Mouse (Mus musculus): Measurements from ENCODE around the gene Nfkb2. TPM values are rescaled to one million over a fixed set of nuclear protein-coding genes. Genes with fewer than 3 reads are reported as not detected.
A peak's percentile ranks its signal among the peaks of the same experiment; 100 is the strongest.

The Nfkb2 gene
- polyA plus RNA-seq, 2 experiments, result 2.6 to 4.5 TPM

DNA sequence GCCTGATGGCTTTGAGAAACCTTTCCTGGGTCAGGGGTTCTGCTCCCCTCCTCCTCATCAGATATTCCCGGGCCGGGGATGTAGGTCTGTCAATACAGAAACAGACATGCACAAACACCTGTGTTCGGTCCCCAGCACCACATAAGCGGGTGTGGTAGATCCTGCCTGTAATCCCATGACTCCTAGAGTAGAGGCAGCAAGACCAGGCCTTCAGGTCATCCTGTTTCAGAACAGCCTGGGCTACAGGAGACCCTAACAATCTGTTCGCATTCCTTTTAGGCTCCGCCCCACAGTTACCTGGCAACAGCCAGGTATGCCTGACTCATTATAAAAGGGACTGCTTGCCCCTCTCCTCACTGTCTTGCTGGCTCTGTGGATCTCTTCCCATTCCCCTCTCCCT is 45.4 kb downstream of the Nfkb2 start:
- TF ChIP-seq EP300 (IDR thresholded peaks at IDR 0.05; ENCODE audit: low read depth) (no peak), CTCF (IDR thresholded peaks at IDR 0.05; ENCODE audit: low read depth) (no peak)
- DNase-seq (ENCODE audit: low read depth in 3 of 3, low spot score in 3 of 3) (no peak), ATAC-seq (ENCODE audit: insufficient read depth) (no peak)
- H3K9ac ChIP-seq (replicated peaks), result no peak overlapping the region; the same call in 1 of the 2 replicates
- H3K4me1 ChIP-seq (replicated peaks; ENCODE audit: control insufficient read depth in 2 of 2, insufficient read depth in 2 of 2, low read length in 1 of 2), result peaks cover 3 to 23% of the 10 kb centered on the region in 2 experiments
- 53% methylated on average over 6 of the region's 6 CpGs for WGBS (ENCODE audit: insufficient replicate concordance)
- H3K9me3 ChIP-seq (ENCODE audit: control insufficient read depth, low read length), result no peaks in the 10 kb centered on the region
- H3K4me2 ChIP-seq (ENCODE audit: low read depth), result peak overlapping the region; percentile 73
- no peaks in the 10 kb centered on the region for H3K36me3 ChIP-seq (replicated peaks; ENCODE audit: control insufficient read depth, insufficient read depth, low read depth)
- H3K27ac ChIP-seq, result no peak overlapping the region
- H3K27me3 ChIP-seq (ENCODE audit: control insufficient read depth, insufficient read depth, low read length), result peaks cover 5% of the 10 kb centered on the region; the same call in 1 of the 2 replicates
- H3K4me3 ChIP-seq (ENCODE audit: insufficient read depth in 1 of 2, low read depth in 2 of 2, low read length in 2 of 2), result peak overlapping the region; percentile 59 to 61

DNA sequence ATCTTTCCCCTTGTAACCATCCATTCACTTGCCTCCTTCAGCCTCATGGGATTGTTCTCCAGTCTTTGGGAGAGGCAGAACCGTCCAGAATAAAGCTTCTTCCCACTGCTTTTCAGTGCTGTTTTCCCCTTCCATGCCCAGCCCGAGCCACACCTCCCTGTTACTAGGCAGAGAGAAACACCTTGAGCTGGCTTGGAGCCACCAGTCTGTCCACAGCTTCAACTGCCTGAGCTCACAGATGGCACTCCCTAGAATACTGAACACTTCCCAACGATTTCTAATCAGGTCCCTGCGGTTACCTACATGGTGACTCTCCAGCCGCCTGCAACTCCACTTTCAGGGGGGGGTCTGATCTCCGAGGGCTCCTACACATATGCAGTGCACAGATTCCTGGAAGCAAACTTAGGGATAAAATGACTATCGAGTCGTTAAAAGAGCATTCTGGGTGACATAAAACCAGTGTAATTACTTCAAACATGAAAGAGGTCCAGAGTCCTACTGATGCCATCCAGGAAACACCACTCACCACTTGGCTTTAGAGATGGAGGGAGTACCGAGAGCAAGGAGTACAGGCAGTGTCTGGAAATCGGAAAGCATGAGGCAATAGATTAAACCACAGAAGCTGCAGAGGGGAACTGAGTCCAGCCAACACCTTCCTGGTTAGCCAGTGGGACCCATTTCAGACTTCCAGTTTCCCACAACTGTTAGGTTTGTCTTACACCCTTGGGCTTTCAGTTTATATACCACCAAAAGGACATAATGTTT is 46.2 kb downstream of the Nfkb2 start, which contains the start of gene 2310034G01Rik:
2310034G01Rik (minus strand) TSS at position 135 of the 765 bp plus-strand sequence.
- Histone ChIP-seq H3K4me1 (replicated peaks; ENCODE audit: control insufficient read depth in 2 of 2, insufficient read depth in 2 of 2, low read length in 1 of 2) (peaks cover 3 to 17% of the 10 kb centered on the region in 2 experiments), H3K27me3 (ENCODE audit: control insufficient read depth, insufficient read depth, low read length) (peaks cover 5% of the 10 kb centered on the region; the same call in 1 of the 2 replicates), H3K9ac (replicated peaks) (peak within 1 kb of the TSS; percentile 59), H3K36me3 (replicated peaks; ENCODE audit: control insufficient read depth, insufficient read depth, low read depth) (no peaks in the 10 kb centered on the region), H3K4me3 (ENCODE audit: insufficient read depth in 1 of 2, low read depth in 2 of 2, low read length in 2 of 2) (peak within 1 kb of the TSS; percentile 59 to 61), H3K4me2 (ENCODE audit: low read depth) (peak within 1 kb of the TSS; percentile 73), H3K27ac (no peak within 1 kb of the TSS), H3K9me3 (ENCODE audit: control insufficient read depth, low read length) (no peaks in the 10 kb centered on the region)
- WGBS (ENCODE audit: insufficient replicate concordance), result 49% methylated on average over 10 of the region's 10 CpGs
- ATAC-seq (ENCODE audit: insufficient read depth) (no peak), DNase-seq (ENCODE audit: low read depth in 3 of 3, low spot score in 3 of 3) (no peak)
- no peak for TF ChIP-seq EP300 (IDR thresholded peaks at IDR 0.05; ENCODE audit: low read depth)
- no peak for TF ChIP-seq CTCF (IDR thresholded peaks at IDR 0.05; ENCODE audit: low read depth)

DNA sequence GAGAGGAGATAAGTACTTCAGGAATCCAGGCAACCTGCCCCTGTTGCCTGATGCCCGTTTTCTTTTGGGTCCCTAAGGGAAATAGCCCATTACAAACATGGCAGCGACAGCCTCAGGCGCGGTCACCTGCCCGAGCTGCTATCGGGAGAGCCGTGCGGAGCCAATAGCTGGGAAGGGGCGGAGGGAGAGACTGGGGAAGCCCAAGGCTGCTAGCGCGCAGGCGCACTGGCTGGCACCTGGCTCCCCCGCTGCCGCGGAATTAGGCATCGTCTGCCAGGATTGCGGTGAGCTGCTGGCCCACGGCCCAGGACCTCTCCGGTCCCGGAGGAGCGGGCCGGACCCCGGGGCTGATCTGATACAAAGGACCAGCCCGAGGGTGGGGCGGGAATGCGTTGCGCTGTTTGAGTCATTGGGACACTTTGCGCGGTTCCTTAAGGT is 52.6 kb downstream of the Nfkb2 start:
- peak; percentile 86 for ATAC-seq (ENCODE audit: insufficient read depth)
- Histone ChIP-seq H3K9ac (replicated peaks) (peak overlapping the region; percentile 72), H3K36me3 (replicated peaks; ENCODE audit: control insufficient read depth, insufficient read depth, low read depth) (no peaks in the 10 kb centered on the region), H3K27ac (no peak overlapping the region), H3K9me3 (ENCODE audit: control insufficient read depth, low read length) (no peaks in the 10 kb centered on the region), H3K27me3 (ENCODE audit: control insufficient read depth, insufficient read depth, low read length) (no peaks in the 10 kb centered on the region), H3K4me3 (ENCODE audit: insufficient read depth in 1 of 2, low read depth in 2 of 2, low read length in 2 of 2) (peak overlapping the region; percentile 63 to 77), H3K4me1 (replicated peaks; ENCODE audit: control insufficient read depth in 2 of 2, insufficient read depth in 2 of 2, low read length in 1 of 2) (peaks cover 12 to 26% of the 10 kb centered on the region in 2 experiments), H3K4me2 (ENCODE audit: low read depth) (peak overlapping the region; percentile 100)
- no peak for TF ChIP-seq CTCF (IDR thresholded peaks at IDR 0.05; ENCODE audit: low read depth)
- no peak for TF ChIP-seq EP300 (IDR thresholded peaks at IDR 0.05; ENCODE audit: low read depth)
- DNase-seq (ENCODE audit: low read depth in 3 of 3, low spot score in 3 of 3), result peak; percentile 73 to 83 (median 75)
- WGBS (ENCODE audit: insufficient replicate concordance), result under 1% methylated on average over 29 of the region's 29 CpGs

DNA sequence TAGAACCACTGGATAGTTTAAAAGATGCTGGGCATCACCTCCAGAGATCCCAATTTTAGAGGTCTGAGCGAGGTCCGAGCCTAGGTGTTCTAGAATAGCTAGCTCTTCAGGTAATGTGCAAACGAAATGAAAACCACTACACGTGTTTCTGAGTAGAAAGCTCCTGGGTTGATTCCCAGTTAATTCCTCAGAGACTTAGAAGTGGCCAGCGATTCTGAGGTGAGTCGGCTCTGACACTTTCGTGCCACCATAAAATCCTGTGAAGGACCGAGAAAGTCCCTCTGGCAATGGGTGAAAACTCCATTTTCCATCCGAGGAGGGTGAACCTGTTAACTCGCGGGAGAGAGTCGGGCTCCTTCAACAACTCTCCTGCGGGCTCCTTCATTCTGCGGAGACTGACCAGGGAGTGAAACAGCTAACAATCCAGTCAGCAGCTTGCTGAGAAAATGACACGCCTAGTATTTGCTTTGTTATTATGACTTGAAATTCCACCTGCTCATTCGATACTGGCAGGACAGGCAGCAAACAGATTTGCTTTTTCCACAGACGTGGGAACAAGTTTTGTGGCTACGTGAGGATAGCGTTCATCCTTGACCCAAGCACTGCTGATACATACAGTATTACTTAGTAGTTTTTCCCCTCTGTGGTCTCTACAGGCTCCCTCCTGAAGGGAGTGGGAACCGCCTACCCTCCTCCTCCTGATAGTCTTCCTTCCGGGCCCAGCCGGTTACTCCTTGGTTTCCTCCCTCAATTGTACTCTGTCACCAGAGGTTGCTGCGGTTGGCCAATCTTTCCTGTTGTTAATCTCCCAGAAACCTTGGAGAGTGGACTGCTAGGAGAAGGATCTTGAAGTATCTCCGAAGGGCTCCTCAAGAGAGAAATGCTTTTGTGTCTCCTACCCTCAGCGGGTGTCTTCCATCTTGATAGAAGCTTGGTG is 53.5 kb downstream of the Nfkb2 start:
- TF ChIP-seq CTCF (IDR thresholded peaks at IDR 0.05; ENCODE audit: low read depth) (no peak), EP300 (IDR thresholded peaks at IDR 0.05; ENCODE audit: low read depth) (no peak)
- H3K27ac ChIP-seq, result peak overlapping the region; percentile 39
- WGBS (ENCODE audit: insufficient replicate concordance), result 2% methylated on average over 25 of the region's 25 CpGs
- ATAC-seq (ENCODE audit: insufficient read depth) (peak; percentile 36; the same call in 1 of the 2 replicates), DNase-seq (ENCODE audit: low read depth in 3 of 3, low spot score in 3 of 3) (no peak)
- peak overlapping the region; percentile 100 for H3K4me2 ChIP-seq (ENCODE audit: low read depth)
- no peaks in the 10 kb centered on the region for H3K36me3 ChIP-seq (replicated peaks; ENCODE audit: control insufficient read depth, insufficient read depth, low read depth)
- H3K9me3 ChIP-seq (ENCODE audit: control insufficient read depth, low read length), result no peaks in the 10 kb centered on the region
- H3K4me3 ChIP-seq (ENCODE audit: insufficient read depth in 1 of 2, low read depth in 2 of 2, low read length in 2 of 2), result peak overlapping the region; percentile 63 to 77
- H3K27me3 ChIP-seq (ENCODE audit: control insufficient read depth, insufficient read depth, low read length), result no peaks in the 10 kb centered on the region
- peaks cover 12 to 25% of the 10 kb centered on the region in 2 experiments for H3K4me1 ChIP-seq (replicated peaks; ENCODE audit: control insufficient read depth in 2 of 2, insufficient read depth in 2 of 2, low read length in 1 of 2)
- peak overlapping the region; percentile 72 for H3K9ac ChIP-seq (replicated peaks)
